Mouse (Mus musculus): ENCODE data around the gene Aacs.
"Not testable (repeated sequence)": the region's sequence is repeated elsewhere in the genome, so short reads cannot be mapped to it uniquely, and the experiment has no call there.

The Aacs gene

GRCm38 (mm10) chr5:125475601-125476285 is at the start of gene Aacs:
Gene Aacs (plus strand): TSS chr5:125475814.
- peak; percentile 99 for DNase-seq (ENCODE audit: extremely low read depth, insufficient read length, low spot score)

- DNase-seq (ENCODE audit: extremely low read depth, insufficient read length, low spot score): peak; percentile 82
Observed at GRCm38 (mm10) chr5:125426343-125426742, 49.3 kb upstream of the Aacs start.

- not testable (repeated sequence) for DNase-seq (ENCODE audit: extremely low read depth, insufficient read length, low spot score)
Observed at GRCm38 (mm10) chr5:125432324-125432723, 43.3 kb upstream of the Aacs start.

GRCm38 (mm10) chr5:125433793-125434337 is 41.7 kb upstream of the Aacs start, which contains the start of gene Dhx37:
Gene Dhx37 (minus strand): TSS chr5:125434121.
- DNase-seq (ENCODE audit: extremely low read depth, insufficient read length, low spot score): peak; percentile 94

- not testable (repeated sequence) for DNase-seq (ENCODE audit: extremely low read depth, insufficient read length, low spot score)
Observed at GRCm38 (mm10) chr5:125434347-125434746, 41.3 kb upstream of the Aacs start.

GRCm38 (mm10) chr5:125440583-125441233 is 34.9 kb upstream of the Aacs start:
- DNase-seq (ENCODE audit: extremely low read depth, insufficient read length, low spot score): no peak

GRCm38 (mm10) chr5:125441234-125442114 is 34.1 kb upstream of the Aacs start, which contains the start of gene Bri3bp:
Gene Bri3bp (plus strand): TSS chr5:125441568.
- DNase-seq (ENCODE audit: extremely low read depth, insufficient read length, low spot score): peak; percentile 79

GRCm38 (mm10) chr5:125442136-125442995 is 33.2 kb upstream of the Aacs start:
- no peak for DNase-seq (ENCODE audit: extremely low read depth, insufficient read length, low spot score)

GRCm38 (mm10) chr5:125443335-125443734 is 32.3 kb upstream of the Aacs start:
- no peak for DNase-seq (ENCODE audit: extremely low read depth, insufficient read length, low spot score)

- no peak for DNase-seq (ENCODE audit: extremely low read depth, insufficient read length, low spot score)
Observed at GRCm38 (mm10) chr5:125443915-125444314, 31.7 kb upstream of the Aacs start.

GRCm38 (mm10) chr5:125444554-125444953 is 31.1 kb upstream of the Aacs start:
- no peak for DNase-seq (ENCODE audit: extremely low read depth, insufficient read length, low spot score)

- no peak for DNase-seq (ENCODE audit: extremely low read depth, insufficient read length, low spot score)
Observed at GRCm38 (mm10) chr5:125446344-125446743, 29.3 kb upstream of the Aacs start.

- DNase-seq (ENCODE audit: extremely low read depth, insufficient read length, low spot score): no peak
Observed at GRCm38 (mm10) chr5:125448026-125448425, 27.6 kb upstream of the Aacs start.

GRCm38 (mm10) chr5:125448631-125449030 is 27.0 kb upstream of the Aacs start:
- no peak for DNase-seq (ENCODE audit: extremely low read depth, insufficient read length, low spot score)

- no peak for DNase-seq (ENCODE audit: extremely low read depth, insufficient read length, low spot score)
Observed at GRCm38 (mm10) chr5:125449306-125449705, 26.3 kb upstream of the Aacs start.

GRCm38 (mm10) chr5:125452573-125452972 is 23.0 kb upstream of the Aacs start:
- DNase-seq (ENCODE audit: extremely low read depth, insufficient read length, low spot score): no peak

- no peak for DNase-seq (ENCODE audit: extremely low read depth, insufficient read length, low spot score)
Observed at GRCm38 (mm10) chr5:125456100-125456499, 19.5 kb upstream of the Aacs start.

- DNase-seq (ENCODE audit: extremely low read depth, insufficient read length, low spot score): no peak
Observed at GRCm38 (mm10) chr5:125457538-125457937, 18.1 kb upstream of the Aacs start.

- DNase-seq (ENCODE audit: extremely low read depth, insufficient read length, low spot score): no peak
Observed at GRCm38 (mm10) chr5:125460574-125460973, 15.0 kb upstream of the Aacs start.

GRCm38 (mm10) chr5:125461868-125462445 is 13.7 kb upstream of the Aacs start:
- DNase-seq (ENCODE audit: extremely low read depth, insufficient read length, low spot score): no peak

All from 3134 (cell line).